Mouse (Mus musculus) forebrain, embryonic 16.5 days (tissue): ENCODE measurements around the gene Defb23. TPM values are rescaled to one million over a fixed set of nuclear protein-coding genes. Genes with fewer than 3 reads are reported as not detected.
A peak's percentile ranks its signal among the peaks of the same experiment; 100 is the strongest.

Experiments
- ATAC-seq: fragments of 200-750 bp; cut with Nextera tagmentation; 2 replicates; pipeline ENCODE4 v1.8.0; 2017; ENCODE audit warnings: mild to moderate bottlenecking, moderate library complexity
- H3K27ac ChIP-seq: fragments of 300-500 bp; sonication (generic); 2 replicates; pipeline ENCODE4 v1.5.1; 2014; ENCODE audit warnings: low read length, control low read depth
- H3K27me3 ChIP-seq: fragments of 300-500 bp; sonication (generic); replicated peaks from 2 replicates; pipeline ENCODE4 v1.6.1; 2014; ENCODE audit warnings: low read length; ENCODE audit not compliant: control insufficient read depth, insufficient read depth
- H3K36me3 ChIP-seq: fragments of 300-500 bp; sonication (generic); 2 replicates; pipeline ENCODE4 v1.6.1; 2014; ENCODE audit not compliant: control insufficient read depth, insufficient read depth
- H3K4me1 ChIP-seq: fragments of 300-500 bp; sonication (generic); replicated peaks from 2 replicates; pipeline ENCODE4 v1.6.1; 2014; ENCODE audit warnings: low read length; ENCODE audit not compliant: control insufficient read depth, insufficient read depth
- H3K4me2 ChIP-seq: fragments of 300-500 bp; sonication (generic); 2 replicates; pipeline ENCODE4 v1.6.1; 2014; ENCODE audit warnings: mild to moderate bottlenecking, low read length, control low read depth
- H3K4me3 ChIP-seq: fragments of 300-500 bp; sonication (generic); replicated peaks from 2 replicates; pipeline ENCODE4 v1.5.1; 2014; ENCODE audit warnings: mild to moderate bottlenecking, low read length, control low read depth
- H3K9ac ChIP-seq: fragments of 300-500 bp; sonication (generic); replicated peaks from 2 replicates; pipeline ENCODE4 v1.6.1; 2014; ENCODE audit warnings: low read depth, low read length, control low read depth
- H3K9me3 ChIP-seq: fragments of 300-500 bp; sonication (generic); 2 replicates; pipeline ENCODE4 v1.6.1; 2016; ENCODE audit warnings: low read length; ENCODE audit not compliant: control insufficient read depth
- WGBS: fragments of 180-500 bp; shearing (Covaris S2); extraction: QIAGEN DNeasy Blood & Tissue Kit; methylation state at CpG from one replicate; pipeline ENCODE4 v1.1.7; 2014; 5-methylcytosine and 5-hydroxymethylcytosine counted together
- polyA plus RNA-seq: library from polyadenylated mRNA; unstranded; fragments of >200 nt; fragmentation: Nextera tagmentation; extraction: Ambion mirVana; gene quantifications from 2 replicates; pipeline ENCODE4 v1.2.1, GENCODE M21; 2015

Gene Defb23
- polyA plus RNA-seq, 1 experiment from 2014 or later = not detected

DNA sequence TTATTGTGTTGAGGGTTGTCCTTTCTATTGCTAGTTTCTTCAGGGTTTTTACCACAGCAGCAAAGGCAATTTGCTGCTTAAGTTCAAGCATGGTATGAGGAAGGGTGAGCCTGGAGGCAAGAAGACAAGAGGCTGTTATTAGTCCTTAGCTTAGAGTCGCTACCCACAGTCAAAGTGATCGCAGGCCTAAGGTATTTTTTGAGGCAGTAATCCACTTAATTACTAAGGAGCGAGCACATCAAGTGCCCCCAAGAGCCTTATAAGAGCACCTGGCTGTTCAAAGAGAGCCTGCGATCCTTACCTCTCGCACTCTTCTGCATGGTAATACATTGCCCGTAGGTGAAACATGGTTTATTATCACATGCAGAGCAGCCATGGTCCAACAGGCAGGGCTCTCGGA is 17.3 kb upstream of the Defb23 start:
- H3K27me3 ChIP-seq = no peaks in the 10 kb centered on the region
- no peaks in the 10 kb centered on the region for H3K4me1 ChIP-seq
- H3K4me3 ChIP-seq = no peak overlapping the region
- H3K4me2 ChIP-seq = no peak overlapping the region
- ATAC-seq = no peak
- H3K9ac ChIP-seq = no peak overlapping the region
- 87% methylated on average over 7 of the region's 7 CpGs for WGBS
- no peaks in the 10 kb centered on the region for H3K9me3 ChIP-seq
- H3K27ac ChIP-seq = no peak overlapping the region
- no peaks in the 10 kb centered on the region for H3K36me3 ChIP-seq

DNA sequence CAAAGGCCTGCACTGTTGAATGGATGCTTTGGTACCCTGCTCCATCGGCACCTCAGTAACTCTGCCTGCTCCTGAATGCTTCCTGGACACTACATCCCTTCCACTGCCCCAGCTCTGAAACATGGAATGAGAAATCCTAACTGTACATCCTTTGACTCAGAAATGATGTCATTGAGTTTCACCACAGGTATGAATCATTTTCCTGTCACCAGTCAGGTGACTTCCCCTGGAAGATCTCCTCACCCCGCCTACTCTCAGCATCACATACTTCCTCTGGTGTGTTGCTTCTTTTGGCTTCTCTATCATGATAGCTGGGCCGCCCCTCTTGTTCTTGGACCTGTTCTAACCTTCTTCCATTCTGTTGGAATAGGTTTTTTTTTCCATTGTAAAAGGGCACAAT is 16.5 kb upstream of the Defb23 start:
- H3K4me3 ChIP-seq = no peak overlapping the region
- no peaks in the 10 kb centered on the region for H3K36me3 ChIP-seq
- WGBS = 88% methylated on average over 3 of the region's 3 CpGs
- no peak overlapping the region for H3K27ac ChIP-seq
- no peaks in the 10 kb centered on the region for H3K4me1 ChIP-seq
- H3K9ac ChIP-seq = no peak overlapping the region
- no peak overlapping the region for H3K4me2 ChIP-seq
- H3K9me3 ChIP-seq = no peaks in the 10 kb centered on the region
- H3K27me3 ChIP-seq = no peaks in the 10 kb centered on the region
- no peak for ATAC-seq

DNA sequence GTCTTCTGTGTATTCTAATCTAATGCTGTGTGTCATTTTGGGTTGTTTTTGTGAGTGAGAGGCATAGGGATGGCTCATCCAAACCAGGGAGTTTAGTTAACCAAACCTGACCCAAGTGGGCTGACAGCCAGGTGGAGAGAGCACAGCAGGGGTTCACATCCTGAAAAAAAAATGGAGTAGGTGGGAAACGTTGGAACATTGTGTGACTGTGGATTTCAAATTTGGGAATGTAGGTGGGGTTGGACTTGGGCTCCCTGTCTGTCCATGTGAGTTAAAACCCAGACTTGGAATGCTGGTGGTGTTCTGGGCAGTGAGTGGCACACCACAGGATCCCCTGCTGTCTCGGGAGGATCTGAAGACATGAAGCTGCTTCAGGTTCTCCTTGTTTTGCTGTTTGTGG is 12.3 kb upstream of the Defb23 start, which contains the start of gene Defb20:
Gene Defb20, plus strand, starts transcription at position 301 of the 400 bp plus-strand sequence.
- Histone ChIP-seq H3K27ac (no peak within 1 kb of the TSS), H3K4me3 (no peak within 1 kb of the TSS), H3K36me3 (no peaks in the 10 kb centered on the region), H3K4me1 (no peaks in the 10 kb centered on the region), H3K4me2 (no peak within 1 kb of the TSS), H3K9me3 (no peaks in the 10 kb centered on the region), H3K27me3 (no peaks in the 10 kb centered on the region), H3K9ac (no peak within 1 kb of the TSS)
- ATAC-seq = no peak
- 55% methylated on average over 2 of the region's 2 CpGs for WGBS

DNA sequence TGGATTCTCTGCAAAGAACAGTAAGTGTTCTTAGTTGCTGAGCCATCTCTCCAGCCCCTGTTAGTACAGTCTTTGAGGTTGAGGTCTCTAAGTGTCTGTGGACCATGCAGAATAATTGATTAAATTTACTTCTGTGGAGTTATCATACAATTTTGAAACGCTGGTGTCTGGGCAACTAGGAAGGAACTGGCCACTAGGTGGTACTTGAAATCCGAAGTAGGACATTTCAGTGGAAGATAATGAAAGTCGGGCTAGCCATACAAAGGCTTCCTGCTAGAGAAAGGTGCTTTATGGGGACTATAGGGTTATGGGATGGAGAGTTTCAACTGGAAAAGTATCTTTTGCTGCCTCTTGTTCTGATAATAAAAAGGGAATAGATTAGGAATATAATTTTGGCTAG is 8.0 kb upstream of the Defb23 start:
- H3K27me3 ChIP-seq = no peaks in the 10 kb centered on the region
- H3K9ac ChIP-seq = no peak overlapping the region
- no peak overlapping the region for H3K27ac ChIP-seq
- H3K9me3 ChIP-seq = no peaks in the 10 kb centered on the region
- H3K4me3 ChIP-seq = no peak overlapping the region
- ATAC-seq = no peak
- H3K4me2 ChIP-seq = no peak overlapping the region
- 32% methylated on average over 3 of the region's 3 CpGs for WGBS
- no peaks in the 10 kb centered on the region for H3K4me1 ChIP-seq
- H3K36me3 ChIP-seq = no peaks in the 10 kb centered on the region

DNA sequence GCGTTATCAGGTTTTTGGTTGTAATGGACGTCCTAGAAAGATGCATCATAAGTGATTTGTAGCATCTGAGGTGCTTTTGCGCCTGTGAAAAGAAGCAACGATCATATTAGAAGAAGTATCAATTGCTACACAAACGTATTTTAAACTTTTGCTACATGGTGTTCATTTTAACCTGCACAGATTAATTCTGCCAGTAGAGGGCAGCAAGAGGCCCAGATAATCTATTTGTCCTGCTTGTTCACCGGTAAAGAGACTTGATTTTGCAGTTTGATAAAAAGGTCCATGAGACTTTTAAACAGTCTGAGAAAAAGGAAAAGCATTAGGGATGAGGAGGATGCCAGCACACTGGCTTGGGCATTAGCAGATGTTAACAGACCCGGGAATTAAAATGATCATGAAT is 6.6 kb upstream of the Defb23 start:
- ATAC-seq = no peak
- Histone ChIP-seq H3K36me3 (no peaks in the 10 kb centered on the region), H3K27me3 (no peaks in the 10 kb centered on the region), H3K9me3 (no peaks in the 10 kb centered on the region), H3K4me2 (no peak overlapping the region), H3K4me3 (no peak overlapping the region), H3K4me1 (no peaks in the 10 kb centered on the region), H3K27ac (no peak overlapping the region), H3K9ac (no peak overlapping the region)
- 35% methylated on average over 7 of the region's 7 CpGs for WGBS

DNA sequence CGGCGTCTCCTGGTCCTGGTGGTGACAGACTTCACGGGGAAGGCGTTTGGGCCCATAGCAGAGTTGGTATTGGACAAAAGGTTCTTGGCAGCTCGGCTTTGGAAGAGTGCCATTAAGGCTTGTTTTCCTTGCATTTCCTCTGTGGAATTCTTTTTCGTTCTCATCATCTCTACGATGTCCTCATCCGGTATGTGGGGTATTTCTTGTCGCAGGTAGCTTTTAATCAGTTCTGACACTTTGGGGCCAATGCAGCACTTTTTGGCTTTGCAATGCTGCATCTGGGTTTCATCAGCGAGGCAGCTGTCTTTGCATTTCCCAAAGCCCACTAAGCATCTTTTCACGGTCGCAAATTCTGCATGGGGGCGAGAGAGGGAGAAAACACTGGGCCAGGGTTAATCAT is 5.2 kb downstream of the Defb23 start:
- Histone ChIP-seq H3K9ac (no peak overlapping the region), H3K27me3 (no peaks in the 10 kb centered on the region; the same call in 1 of the 2 replicates), H3K4me1 (0 out of 2 replicates have a peak, but pooled peaks cover 3% of the 10 kb centered on the region), H3K4me3 (no peak overlapping the region), H3K27ac (no peak overlapping the region), H3K4me2 (no peak overlapping the region), H3K9me3 (no peaks in the 10 kb centered on the region), H3K36me3 (no peaks in the 10 kb centered on the region)
- no peak for ATAC-seq
- 56% methylated on average over 13 of the region's 13 CpGs for WGBS

DNA sequence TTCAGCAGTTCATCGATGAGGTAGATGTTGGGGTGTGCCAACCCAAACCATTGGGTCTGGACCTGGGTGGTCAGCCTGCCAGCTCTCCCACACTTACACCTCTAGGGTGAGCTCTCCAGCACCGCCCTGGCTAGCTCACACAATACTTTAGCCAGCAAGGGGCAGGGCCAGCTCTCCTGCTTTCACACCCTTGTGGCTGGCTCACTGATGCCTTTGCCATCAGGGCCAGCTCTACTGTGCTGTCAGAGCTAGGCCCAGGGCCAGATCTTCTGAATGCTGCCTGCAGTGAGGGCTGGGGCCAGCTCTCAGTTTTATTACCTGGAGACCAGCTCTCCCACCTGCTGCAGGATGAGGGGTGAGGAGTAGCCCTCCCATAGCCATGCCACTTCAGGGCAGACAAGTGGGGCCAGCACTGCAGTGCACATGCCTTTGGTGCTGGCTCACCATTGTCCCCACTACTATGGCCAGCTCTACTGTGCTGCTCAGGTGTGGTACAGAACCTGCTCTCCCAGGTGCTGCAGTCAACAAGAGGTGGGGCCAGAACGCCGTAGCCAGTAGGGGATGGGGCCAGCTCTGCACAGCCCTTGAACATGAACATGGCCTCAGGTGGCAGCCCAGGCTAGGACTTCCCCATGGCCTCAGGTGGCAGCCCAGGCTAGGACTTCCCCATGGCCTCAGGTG is 12.2 kb downstream of the Defb23 start:
- H3K4me3 ChIP-seq = no peak overlapping the region
- no peaks in the 10 kb centered on the region for H3K27me3 ChIP-seq
- H3K4me2 ChIP-seq = no peak overlapping the region
- H3K4me1 ChIP-seq = no peaks in the 10 kb centered on the region
- H3K36me3 ChIP-seq = no peaks in the 10 kb centered on the region
- 0 out of 2 replicates have a peak, but pooled peaks have one; percentile 36 for ATAC-seq
- H3K27ac ChIP-seq = no peak overlapping the region
- 78% methylated on average over 4 of the region's 4 CpGs for whole genome bisulfite sequencing
- no peak overlapping the region for H3K9ac ChIP-seq
- no peaks in the 10 kb centered on the region for H3K9me3 ChIP-seq

DNA sequence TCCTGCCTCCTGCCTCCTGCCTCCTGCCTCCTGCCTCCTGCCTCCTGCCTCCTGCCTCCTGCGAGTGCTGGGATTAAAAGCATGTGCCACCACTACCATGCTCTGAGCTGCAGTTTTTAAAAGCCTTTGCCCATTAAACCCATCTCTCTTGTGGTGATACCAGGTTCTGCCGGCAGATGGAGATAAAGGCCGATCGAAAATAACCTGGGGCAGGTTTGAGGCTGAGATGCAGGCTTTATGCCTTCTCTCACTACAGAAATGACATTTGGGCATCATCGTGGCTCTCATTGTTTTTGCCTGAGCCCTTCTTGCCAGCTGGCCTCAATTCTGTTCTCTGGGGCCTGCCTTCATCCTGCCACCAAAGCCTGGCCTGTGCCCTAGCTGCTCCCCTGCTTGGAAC is 14.2 kb downstream of the Defb23 start:
- Histone ChIP-seq H3K9me3 (no peaks in the 10 kb centered on the region), H3K27me3 (no peaks in the 10 kb centered on the region), H3K27ac (no peak overlapping the region), H3K4me1 (no peaks in the 10 kb centered on the region), H3K4me2 (no peak overlapping the region), H3K36me3 (no peaks in the 10 kb centered on the region), H3K4me3 (no peak overlapping the region), H3K9ac (no peak overlapping the region)
- under 1% methylated on average over 5 of the region's 5 CpGs for WGBS
- no peak for ATAC-seq

DNA sequence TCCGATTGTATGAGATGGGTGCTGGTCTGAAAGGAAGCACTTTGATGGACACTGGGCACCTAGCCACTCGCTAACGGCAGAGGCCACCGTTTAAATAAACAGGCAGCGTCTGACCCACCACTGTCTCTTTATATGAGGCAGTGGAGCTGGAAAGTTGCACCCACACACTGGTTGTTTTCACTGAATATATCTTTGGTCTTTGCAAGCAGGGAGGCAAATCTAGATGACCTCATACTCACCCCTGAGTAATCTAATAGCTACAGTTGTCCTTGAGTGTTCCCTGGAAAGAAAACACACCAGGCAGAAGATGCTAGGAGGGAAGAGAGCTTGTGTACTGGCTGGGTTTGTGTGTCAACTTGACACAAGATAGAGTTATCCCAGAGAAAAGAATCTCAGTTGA is 17.0 kb downstream of the Defb23 start:
- Histone ChIP-seq H3K9ac (no peak overlapping the region), H3K4me2 (no peak overlapping the region)
- ATAC-seq = no peak

DNA sequence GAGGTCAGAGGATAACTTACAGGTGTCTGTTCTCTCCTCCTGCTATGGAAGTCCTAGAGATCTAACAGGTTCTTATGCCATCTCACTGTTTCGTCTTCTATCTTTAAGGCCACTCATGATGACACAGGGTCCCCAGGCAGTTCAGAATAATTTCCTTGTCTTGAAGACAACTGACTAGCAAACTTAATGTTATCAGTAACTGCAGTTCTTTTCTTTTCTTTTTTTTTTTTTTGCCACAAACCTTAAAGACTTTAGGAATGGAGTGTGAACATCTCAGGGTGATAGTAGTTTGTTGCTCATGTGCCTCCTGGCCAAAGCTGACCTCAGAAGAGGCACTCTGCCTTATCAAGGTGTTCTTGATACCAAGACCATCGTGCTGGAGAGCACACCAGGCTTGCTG is 17.8 kb downstream of the Defb23 start:
- no peak for ATAC-seq
- no peaks in the 10 kb centered on the region for H3K9me3 ChIP-seq
- WGBS = 75% methylated on average over 2 of the region's 2 CpGs
- no peak overlapping the region for H3K4me3 ChIP-seq
- no peaks in the 10 kb centered on the region for H3K36me3 ChIP-seq
- H3K4me1 ChIP-seq = peaks cover 4% of the 10 kb centered on the region
- no peaks in the 10 kb centered on the region for H3K27me3 ChIP-seq
- H3K4me2 ChIP-seq = no peak overlapping the region
- H3K27ac ChIP-seq = no peak overlapping the region
- H3K9ac ChIP-seq = no peak overlapping the region

More for the DNA sequence above, 17.0 kb downstream of the Defb23 start:
- peaks cover 4% of the 10 kb centered on the region for H3K4me1 ChIP-seq
- H3K27me3 ChIP-seq = no peaks in the 10 kb centered on the region
- no peaks in the 10 kb centered on the region for H3K36me3 ChIP-seq
- no peaks in the 10 kb centered on the region for H3K9me3 ChIP-seq
- 49% methylated on average over 5 of the region's 5 CpGs for WGBS
- H3K27ac ChIP-seq = no peak overlapping the region
- no peak overlapping the region for H3K4me3 ChIP-seq
